Mouse (Mus musculus) kidney, adult 2 months (tissue): ENCODE data around the gene Kat7. TPM values are rescaled to one million over a fixed set of nuclear protein-coding genes. Genes with fewer than 3 reads are reported as not detected.

Experiments
- DNase-seq: peaks from one replicate; pipeline ENCODE4 v3.0.0; 2021
- H3K27ac ChIP-seq: fragments of 200-500 bp; 2 replicates; pipeline ENCODE4 v1.5.1; 2012; ENCODE audit warnings: low read depth, low read length, control low read depth, inconsistent platforms; ENCODE audit not compliant: insufficient read depth
- H3K27me3 ChIP-seq: fragments of 200-500 bp; replicated peaks from 2 replicates; pipeline ENCODE4 v1.6.1; 2012; ENCODE audit warnings: mild to moderate bottlenecking, moderate library complexity, low read length, inconsistent platforms; ENCODE audit not compliant: control insufficient read depth, insufficient read depth
- H3K36me3 ChIP-seq: fragments of 200-500 bp; 2 replicates; pipeline ENCODE4 v1.6.1; 2012; ENCODE audit warnings: mild to moderate bottlenecking, moderate library complexity, low read length, inconsistent platforms; ENCODE audit not compliant: control insufficient read depth, insufficient read depth
- H3K4me1 ChIP-seq: fragments of 200-500 bp; 2 replicates; pipeline ENCODE4 v1.6.1; 2011; ENCODE audit warnings: low read length; ENCODE audit not compliant: control insufficient read depth, insufficient read depth
- H3K4me3 ChIP-seq: fragments of 200-500 bp; 2 replicates; pipeline ENCODE4 v1.5.1; 2011; ENCODE audit warnings: mild to moderate bottlenecking, low read depth, low read length, control low read depth; ENCODE audit not compliant: insufficient read depth
- CTCF ChIP-seq: fragments of 200-500 bp; conservative IDR thresholded peaks from 2 replicates; pipeline ENCODE4 v1.5.1; 2011; ENCODE audit warnings: low read depth, mild to moderate bottlenecking, control low read depth, low read length, moderate library complexity, mixed read lengths; ENCODE audit not compliant: insufficient read depth, insufficient read length
- POLR2A ChIP-seq: fragments of 200-500 bp; IDR thresholded peaks from one replicate; pipeline ENCODE4 v1.6.1; 2011; ENCODE audit warnings: low read depth, low read length, control low read depth
- WGBS: fragments of 180-500 bp; shearing (Covaris S2); methylation state at CpG from one replicate; pipeline ENCODE4 v1.1.7; 2018; 5-methylcytosine and 5-hydroxymethylcytosine counted together
- polyA plus RNA-seq: library from polyadenylated mRNA; depleted of rRNA; stranded (reverse); fragments of >200 nt; gene quantifications from 2 replicates; pipeline ENCODE4 v1.2.3, GENCODE M21; 2012

Kat7 gene
- polyA plus RNA-seq, 1 experiment, result 30.0 TPM

- Histone ChIP-seq H3K4me3 (no peak overlapping the region), H3K36me3 (no peaks in the 10 kb centered on the region), H3K27me3 (no peaks in the 10 kb centered on the region), H3K27ac (no peak overlapping the region), H3K4me1 (peaks cover 17% of the 10 kb centered on the region; the same call in 1 of the 2 replicates)
- DNase-seq, result no peak
- 59% methylated on average over 5 of the region's 5 CpGs for WGBS
- TF ChIP-seq POLR2A (no peak), CTCF (no peak)
Measured at GRCm38 (mm10) chr11:95340664-95341063, 30.6 kb upstream of the Kat7 start.

- Histone ChIP-seq H3K36me3 (no peaks in the 10 kb centered on the region), H3K4me1 (peaks cover 17% of the 10 kb centered on the region; the same call in 1 of the 2 replicates), H3K27ac (no peak overlapping the region), H3K27me3 (no peaks in the 10 kb centered on the region), H3K4me3 (no peak overlapping the region)
- WGBS, result 67% methylated on average over 1 of the region's 1 CpGs
- TF ChIP-seq POLR2A (no peak), CTCF (no peak)
- no peak for DNase-seq
Measured at GRCm38 (mm10) chr11:95340259-95340658, 30.2 kb upstream of the Kat7 start.

- Histone ChIP-seq H3K36me3 (no peaks in the 10 kb centered on the region), H3K4me1 (peaks cover 17% of the 10 kb centered on the region; the same call in 1 of the 2 replicates), H3K4me3 (no peak overlapping the region), H3K27me3 (no peaks in the 10 kb centered on the region), H3K27ac (no peak overlapping the region)
- no peak for DNase-seq
- no peak for TF ChIP-seq POLR2A
- TF ChIP-seq CTCF, result no peak
- WGBS, result 53% methylated on average over 14 of the region's 14 CpGs
Measured at GRCm38 (mm10) chr11:95339471-95340021, 29.5 kb upstream of the Kat7 start.

- DNase-seq, result no peak
- Histone ChIP-seq H3K4me3 (peak overlapping the region; percentile 38; the same call in 1 of the 2 replicates), H3K27ac (0 out of 2 replicates have a peak overlapping the region, but pooled peaks have one; percentile 33), H3K4me1 (peaks cover 17% of the 10 kb centered on the region; the same call in 1 of the 2 replicates), H3K36me3 (no peaks in the 10 kb centered on the region), H3K27me3 (no peaks in the 10 kb centered on the region)
- no peak for TF ChIP-seq POLR2A
- TF ChIP-seq CTCF, result no peak
- 31% methylated on average over 9 of the region's 9 CpGs for WGBS
Measured at GRCm38 (mm10) chr11:95337846-95338342, 27.8 kb upstream of the Kat7 start.

GRCm38 (mm10) chr11:95337129-95337813, 27.2 kb upstream of the Kat7 start:
- H3K4me3 ChIP-seq, result peak overlapping the region; percentile 87
- WGBS, result 2% methylated on average over 50 of the region's 50 CpGs
- no peak for TF ChIP-seq CTCF
- TF ChIP-seq POLR2A, result no peak
- H3K36me3 ChIP-seq, result no peaks in the 10 kb centered on the region
- peak; percentile 58 for DNase-seq
- H3K27ac ChIP-seq, result peak overlapping the region; percentile 33; the same call in 1 of the 2 replicates
- H3K27me3 ChIP-seq, result no peaks in the 10 kb centered on the region
- H3K4me1 ChIP-seq, result peaks cover 17% of the 10 kb centered on the region; the same call in 1 of the 2 replicates

GRCm38 (mm10) chr11:95336568-95337128, 26.6 kb upstream of the Kat7 start, which contains the start of gene Fam117a:
Gene Fam117a, plus strand, starts transcription at chr11:95337018.
- WGBS, result 2% methylated on average over 24 of the region's 27 CpGs
- no peaks in the 10 kb centered on the region for H3K36me3 ChIP-seq
- peak; percentile 95 for DNase-seq
- TF ChIP-seq CTCF (no peak), POLR2A (no peak)
- H3K27ac ChIP-seq, result peak within 1 kb of the TSS; percentile 33; the same call in 1 of the 2 replicates
- peak within 1 kb of the TSS; percentile 87 for H3K4me3 ChIP-seq
- H3K4me1 ChIP-seq, result peaks cover 17% of the 10 kb centered on the region; the same call in 1 of the 2 replicates
- no peaks in the 10 kb centered on the region for H3K27me3 ChIP-seq
